Mouse (Mus musculus): ENCODE data around the gene Gpatch2.

The Gpatch2 gene

GRCm38 (mm10) chr1:187376946-187377671 lies 161.8 kb downstream of the Gpatch2 start:
- no peak for DNase-seq

GRCm38 (mm10) chr1:187377865-187378524 lies 162.7 kb downstream of the Gpatch2 start:
- DNase-seq: no peak

DNA sequence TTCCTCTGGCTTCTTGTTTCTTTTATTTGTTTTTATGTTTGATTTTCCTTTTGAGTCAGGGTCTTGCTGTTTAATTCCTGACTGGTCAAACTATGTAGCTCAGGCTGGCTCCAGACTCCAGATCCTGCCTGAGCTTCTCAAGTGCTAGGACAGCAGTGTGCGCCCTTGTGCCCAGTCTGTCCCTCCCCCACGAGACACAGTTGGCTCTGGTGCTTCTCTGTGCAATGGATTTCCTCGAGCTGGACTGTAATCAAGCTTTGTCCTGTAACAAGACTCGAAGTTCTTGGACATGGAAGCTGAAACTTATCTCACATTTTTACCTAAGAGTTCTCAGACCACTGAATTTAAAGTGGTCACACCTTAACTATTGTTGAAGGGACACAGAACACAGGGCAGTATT lies 174.2 kb downstream of the Gpatch2 start:
- no peak for DNase-seq

DNA sequence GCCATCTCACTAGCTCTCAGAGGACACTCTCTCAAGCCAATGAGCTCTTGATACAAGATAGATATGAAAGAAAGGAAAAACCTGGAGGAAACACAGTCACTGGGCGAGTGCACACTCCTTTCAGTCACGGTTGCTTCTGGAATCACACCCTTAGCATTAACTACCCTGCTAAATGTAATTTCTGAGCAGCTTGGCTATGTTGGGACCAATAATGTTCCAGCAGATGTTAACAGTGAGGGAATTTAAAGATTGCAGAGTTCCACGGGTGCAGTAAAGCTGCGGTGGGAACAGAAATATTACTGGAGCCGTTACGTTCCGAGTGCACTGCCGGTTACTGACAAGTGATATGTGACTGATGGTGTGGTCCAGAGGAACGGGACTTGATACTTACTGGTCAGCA lies 185.5 kb downstream of the Gpatch2 start:
- DNase-seq: no peak

Measured in kidney, postnatal 14 days (tissue).